Mouse (Mus musculus) splenic B cell, adult 2 months (primary cell): ENCODE data around the gene Lmo7.

Experiments
- DNase-seq: peaks from one replicate; pipeline ENCODE4 v3.0.0-alpha.2; 2011; ENCODE audit warnings: low read depth, low spot score
- H3K27me3 ChIP-seq: 2 replicates; pipeline ENCODE4 v1.6.1; 2012; ENCODE audit warnings: mild to moderate bottlenecking, low read length, moderate library complexity, mixed read lengths; ENCODE audit not compliant: control insufficient read depth, poor library complexity, insufficient read depth, severe bottlenecking
- H3K36me3 ChIP-seq: 2 replicates; pipeline ENCODE4 v1.6.1; 2012; ENCODE audit warnings: mild to moderate bottlenecking, low read length, moderate library complexity, mixed read lengths; ENCODE audit not compliant: control insufficient read depth, poor library complexity, insufficient read depth, severe bottlenecking

The Lmo7 gene

GRCm38 (mm10) chr14:101838231-101838839 is 108.6 kb downstream of the Lmo7 start:
- no peak for DNase-seq
- H3K36me3 ChIP-seq, result no peaks in the 10 kb centered on the region
- H3K27me3 ChIP-seq, result no peaks in the 10 kb centered on the region

GRCm38 (mm10) chr14:101839771-101840731 is 110.3 kb downstream of the Lmo7 start:
- no peak for DNase-seq
- Histone ChIP-seq H3K36me3 (no peaks in the 10 kb centered on the region), H3K27me3 (no peaks in the 10 kb centered on the region)

GRCm38 (mm10) chr14:101841271-101841670 is 111.5 kb downstream of the Lmo7 start:
- H3K27me3 ChIP-seq, result no peaks in the 10 kb centered on the region
- no peak for DNase-seq
- H3K36me3 ChIP-seq, result no peaks in the 10 kb centered on the region

GRCm38 (mm10) chr14:101842521-101842920 is 112.8 kb downstream of the Lmo7 start:
- no peaks in the 10 kb centered on the region for H3K36me3 ChIP-seq

GRCm38 (mm10) chr14:101843443-101843842 is 113.7 kb downstream of the Lmo7 start:
- no peaks in the 10 kb centered on the region for H3K27me3 ChIP-seq
- DNase-seq, result no peak
- H3K36me3 ChIP-seq, result no peaks in the 10 kb centered on the region

More at GRCm38 (mm10) chr14:101842521-101842920, 112.8 kb downstream of the Lmo7 start:
- no peaks in the 10 kb centered on the region for H3K27me3 ChIP-seq
- DNase-seq, result peak; percentile 8

GRCm38 (mm10) chr14:101844467-101844866 is 114.7 kb downstream of the Lmo7 start:
- no peaks in the 10 kb centered on the region for H3K27me3 ChIP-seq
- DNase-seq, result no peak
- no peaks in the 10 kb centered on the region for H3K36me3 ChIP-seq

GRCm38 (mm10) chr14:101846097-101846882 is 116.5 kb downstream of the Lmo7 start:
- no peaks in the 10 kb centered on the region for H3K36me3 ChIP-seq
- DNase-seq, result no peak
- no peaks in the 10 kb centered on the region for H3K27me3 ChIP-seq

- no peaks in the 10 kb centered on the region for H3K36me3 ChIP-seq
- H3K27me3 ChIP-seq, result no peaks in the 10 kb centered on the region
- no peak for DNase-seq
Measured at GRCm38 (mm10) chr14:101847520-101847919, 117.8 kb downstream of the Lmo7 start.

- H3K36me3 ChIP-seq, result no peaks in the 10 kb centered on the region
- DNase-seq, result no peak
- no peaks in the 10 kb centered on the region for H3K27me3 ChIP-seq
Measured at GRCm38 (mm10) chr14:101852584-101853195, 122.9 kb downstream of the Lmo7 start.

- H3K27me3 ChIP-seq, result no peaks in the 10 kb centered on the region
- H3K36me3 ChIP-seq, result no peaks in the 10 kb centered on the region
- DNase-seq, result no peak
Measured at GRCm38 (mm10) chr14:101853207-101853606, 123.5 kb downstream of the Lmo7 start.

GRCm38 (mm10) chr14:101853722-101854121 is 124.0 kb downstream of the Lmo7 start:
- Histone ChIP-seq H3K36me3 (no peaks in the 10 kb centered on the region), H3K27me3 (no peaks in the 10 kb centered on the region)
- no peak for DNase-seq

GRCm38 (mm10) chr14:101854226-101854625 is 124.5 kb downstream of the Lmo7 start:
- no peaks in the 10 kb centered on the region for H3K36me3 ChIP-seq
- no peaks in the 10 kb centered on the region for H3K27me3 ChIP-seq
- DNase-seq, result no peak

- DNase-seq, result no peak
- H3K36me3 ChIP-seq, result no peaks in the 10 kb centered on the region
- H3K27me3 ChIP-seq, result no peaks in the 10 kb centered on the region
Measured at GRCm38 (mm10) chr14:101859305-101859886, 129.6 kb downstream of the Lmo7 start.

- DNase-seq, result no peak
- Histone ChIP-seq H3K27me3 (no peaks in the 10 kb centered on the region), H3K36me3 (no peaks in the 10 kb centered on the region)
Measured at GRCm38 (mm10) chr14:101862088-101862487, 132.3 kb downstream of the Lmo7 start.
